Mouse (Mus musculus) lung, postnatal 0 days (tissue): Measurements from ENCODE around the gene Vipr1. TPM values are rescaled to one million over a fixed set of nuclear protein-coding genes. Genes with fewer than 3 reads are reported as not detected.
A peak's percentile ranks its signal among the peaks of the same experiment; 100 is the strongest.

ENCODE experiments used
- ATAC-seq: fragments of 200-750 bp; cut with Nextera tagmentation; 2 replicates; pipeline ENCODE4 v1.8.0; 2017; ENCODE audit warnings: moderate library complexity
- DNase-seq: peaks from one replicate; pipeline ENCODE4 v3.0.0-alpha.2; 2016; ENCODE audit warnings: low spot score
- H3K27ac ChIP-seq: fragments of 300-500 bp; sonication (generic); 2 replicates; pipeline ENCODE4 v1.5.1; 2014; ENCODE audit warnings: antibody characterized with exemption, mild to moderate bottlenecking, low read length, mixed read lengths
- H3K27me3 ChIP-seq: fragments of 300-500 bp; sonication (generic); replicated peaks from 2 replicates; pipeline ENCODE4 v1.6.1; 2014; ENCODE audit warnings: low read length, mixed read lengths; ENCODE audit not compliant: insufficient read depth
- H3K36me3 ChIP-seq: fragments of 300-500 bp; sonication (generic); 2 replicates; pipeline ENCODE4 v1.6.1; 2014; ENCODE audit warnings: low read length, mixed read lengths; ENCODE audit not compliant: insufficient read depth
- H3K4me1 ChIP-seq: fragments of 300-500 bp; sonication (generic); 2 replicates; pipeline ENCODE4 v1.6.1; 2014; ENCODE audit warnings: antibody characterized with exemption, low read depth, low read length, mixed read lengths; ENCODE audit not compliant: insufficient read depth
- H3K4me2 ChIP-seq: fragments of 300-500 bp; sonication (generic); replicated peaks from 2 replicates; pipeline ENCODE4 v1.6.1; 2014; ENCODE audit warnings: low read depth, mild to moderate bottlenecking, low read length, moderate library complexity, mixed read lengths
- H3K4me3 ChIP-seq: fragments of 300-500 bp; sonication (generic); 2 replicates; pipeline ENCODE4 v1.5.1; 2014; ENCODE audit warnings: low read depth, low read length
- H3K9ac ChIP-seq: fragments of 300-500 bp; sonication (generic); replicated peaks from 2 replicates; pipeline ENCODE4 v1.6.1; 2014; ENCODE audit warnings: low read depth, mild to moderate bottlenecking
- H3K9me3 ChIP-seq: fragments of 300-500 bp; sonication (generic); 2 replicates; pipeline ENCODE4 v1.6.1; 2016; ENCODE audit warnings: low read length, mixed read lengths
- CTCF ChIP-seq: IDR thresholded peaks from 2 replicates; pipeline ENCODE4 v1.5.1; 2016; ENCODE audit warnings: antibody characterized with exemption, mild to moderate bottlenecking
- EP300 ChIP-seq: IDR thresholded peaks from 2 replicates; pipeline ENCODE4 v1.6.1; 2016; ENCODE audit warnings: antibody characterized with exemption, mild to moderate bottlenecking, control low read depth
- WGBS: fragments of 180-500 bp; shearing (Covaris S2); extraction: QIAGEN DNeasy Blood & Tissue Kit; methylation state at CpG from one replicate; pipeline ENCODE4 v1.1.7; 2014; 5-methylcytosine and 5-hydroxymethylcytosine counted together
- polyA plus RNA-seq: library from polyadenylated mRNA; unstranded; fragments of >200 nt; fragmentation: Nextera tagmentation; extraction: Ambion mirVana; gene quantifications from 2 replicates; pipeline ENCODE4 v1.2.1, GENCODE M21; 2015

Gene Vipr1
- polyA plus RNA-seq, 1 experiment from 2014 or later, result 0.20 TPM

DNA sequence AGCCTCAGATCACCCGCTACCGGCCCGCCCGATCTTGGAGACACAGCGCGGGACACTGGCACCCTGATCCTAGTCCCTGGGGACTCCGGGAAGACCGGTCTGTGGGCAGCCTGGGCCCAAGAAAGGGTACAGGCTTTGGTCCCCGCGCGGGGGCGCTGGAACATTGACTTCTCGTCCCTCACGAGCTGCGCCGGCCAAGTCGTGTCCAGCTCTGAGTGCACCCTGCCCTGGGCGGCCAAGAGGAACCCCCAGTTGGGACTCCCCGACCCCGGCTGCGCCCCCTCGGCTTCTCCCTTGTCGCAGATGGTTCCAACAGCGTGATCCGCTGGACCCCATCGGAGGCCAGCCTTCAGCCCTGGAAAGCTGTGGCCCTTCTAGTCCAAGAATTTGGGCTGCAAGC is 515 bp upstream of the Vipr1 start, which contains the start of gene Lyzl4:
Lyzl4 (minus strand) TSS at position 96 of the 400 bp plus-strand sequence.
- Histone ChIP-seq H3K9ac (no peak within 1 kb of the TSS; the same call in 1 of the 2 replicates), H3K36me3 (no peaks in the 10 kb centered on the region), H3K4me1 (peaks cover 10% of the 10 kb centered on the region; the same call in 1 of the 2 replicates), H3K4me2 (peak within 1 kb of the TSS; percentile 78), H3K9me3 (no peaks in the 10 kb centered on the region), H3K27me3 (peaks cover 27% of the 10 kb centered on the region), H3K27ac (no peak within 1 kb of the TSS), H3K4me3 (peak within 1 kb of the TSS; percentile 41)
- TF ChIP-seq EP300 (no peak), CTCF (peak; percentile 74)
- 0% methylated on average over 20 of the region's 26 CpGs for WGBS
- ATAC-seq (peak; percentile 88), DNase-seq (peak; percentile 86)

DNA sequence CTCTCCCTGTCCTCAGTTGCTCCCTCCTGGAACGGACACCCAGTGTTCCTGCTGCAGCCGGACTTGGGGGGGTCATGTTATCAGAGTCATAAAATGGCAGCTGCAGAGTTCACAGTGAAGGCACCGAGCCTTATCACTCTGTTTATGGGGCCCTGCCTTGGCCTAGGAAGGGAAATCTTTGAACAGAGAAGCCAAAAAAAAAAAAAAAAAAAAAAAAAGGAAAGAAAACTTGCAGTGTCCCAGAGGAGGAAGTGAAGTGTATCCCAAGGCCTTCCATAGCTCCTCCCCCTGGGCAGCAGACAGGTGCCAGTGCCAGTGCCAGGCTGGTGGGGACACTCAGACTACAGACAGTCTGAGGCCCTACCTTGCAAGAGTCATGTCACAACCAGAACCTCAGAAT is 2.3 kb downstream of the Vipr1 start:
- Histone ChIP-seq H3K27ac (no peak overlapping the region), H3K4me3 (no peak overlapping the region), H3K9me3 (no peaks in the 10 kb centered on the region), H3K4me1 (peaks cover 10% of the 10 kb centered on the region; the same call in 1 of the 2 replicates), H3K4me2 (no peak overlapping the region), H3K9ac (no peak overlapping the region), H3K36me3 (no peaks in the 10 kb centered on the region), H3K27me3 (peaks cover 27% of the 10 kb centered on the region)
- no peak for DNase-seq
- no peak for TF ChIP-seq EP300
- ATAC-seq, result no peak
- 55% methylated on average over 3 of the region's 3 CpGs for WGBS

DNA sequence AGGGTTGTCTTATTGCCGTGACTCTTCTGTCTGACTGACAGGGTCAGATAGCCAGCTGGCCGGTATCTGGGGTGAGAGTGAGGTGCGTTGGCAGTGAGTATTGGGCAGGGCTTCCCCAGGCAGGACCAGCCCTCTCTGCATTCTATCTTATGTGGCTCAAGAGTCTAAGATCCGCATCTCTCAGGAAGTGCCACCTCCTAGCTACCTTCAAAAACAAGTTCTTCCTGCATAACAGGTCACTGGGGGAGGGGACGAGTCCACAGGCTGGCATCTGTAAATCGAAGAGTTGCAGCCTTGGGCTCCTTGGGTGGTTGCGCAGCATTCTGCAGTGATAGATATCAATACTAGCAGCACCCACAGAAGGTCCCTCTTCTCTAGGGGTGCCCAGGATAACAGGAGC is 4.5 kb downstream of the Vipr1 start:
- Histone ChIP-seq H3K4me1 (peaks cover 3% of the 10 kb centered on the region; the same call in 1 of the 2 replicates), H3K4me2 (no peak overlapping the region), H3K4me3 (no peak overlapping the region), H3K36me3 (no peaks in the 10 kb centered on the region), H3K27me3 (peaks cover 18% of the 10 kb centered on the region), H3K9ac (no peak overlapping the region), H3K27ac (no peak overlapping the region), H3K9me3 (no peaks in the 10 kb centered on the region)
- ATAC-seq (no peak), DNase-seq (no peak)
- WGBS, result 46% methylated on average over 7 of the region's 7 CpGs
- TF ChIP-seq EP300 (no peak), CTCF (no peak)

DNA sequence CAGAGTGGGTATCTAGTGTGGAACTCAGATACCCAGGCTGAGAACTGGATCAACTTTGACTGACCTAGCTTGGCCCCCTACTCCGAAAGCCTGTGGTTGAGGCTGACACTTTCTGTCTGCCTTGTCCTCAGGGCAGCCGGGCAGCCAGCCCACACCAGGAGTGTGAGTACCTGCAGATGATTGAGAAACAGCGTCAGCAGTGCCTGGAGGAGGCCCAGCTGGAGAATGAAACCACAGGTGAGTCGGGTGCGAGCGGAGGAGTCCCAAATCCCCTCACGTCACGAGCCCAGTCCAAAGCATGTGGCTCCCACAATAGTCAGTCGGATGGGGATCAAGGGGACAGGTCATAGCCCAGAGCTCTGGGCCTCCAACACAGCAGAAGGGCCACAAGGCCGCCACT is 11.2 kb downstream of the Vipr1 start:
- H3K36me3 ChIP-seq, result no peaks in the 10 kb centered on the region
- H3K4me1 ChIP-seq, result no peaks in the 10 kb centered on the region
- 82% methylated on average over 10 of the region's 10 CpGs for WGBS
- no peak for DNase-seq
- no peak overlapping the region for H3K4me3 ChIP-seq
- H3K9me3 ChIP-seq, result no peaks in the 10 kb centered on the region
- no peaks in the 10 kb centered on the region for H3K27me3 ChIP-seq
- TF ChIP-seq CTCF, result no peak
- no peak for TF ChIP-seq EP300
- H3K4me2 ChIP-seq, result no peak overlapping the region
- no peak overlapping the region for H3K27ac ChIP-seq
- no peak overlapping the region for H3K9ac ChIP-seq
- no peak for ATAC-seq

DNA sequence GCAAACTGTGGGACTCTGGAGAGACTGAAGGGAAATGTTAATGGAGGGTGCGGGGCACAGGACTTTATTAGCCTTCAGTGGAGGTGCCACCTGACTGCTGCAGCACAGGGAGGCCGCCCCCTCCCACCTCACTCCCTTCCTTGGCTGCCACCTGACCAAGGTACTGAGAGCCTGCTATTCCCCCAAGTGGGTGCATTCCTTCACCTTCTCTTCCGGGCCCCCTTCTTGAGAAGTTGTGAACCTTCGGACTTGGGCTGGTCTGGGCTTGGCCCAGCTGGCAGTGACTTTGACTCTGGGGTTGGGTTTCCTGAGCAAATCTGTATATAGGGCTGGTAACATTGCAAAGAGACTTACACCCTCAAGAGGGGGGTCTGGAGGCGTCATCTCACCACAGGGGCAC is 13.8 kb downstream of the Vipr1 start:
- no peak overlapping the region for H3K9ac ChIP-seq

DNA sequence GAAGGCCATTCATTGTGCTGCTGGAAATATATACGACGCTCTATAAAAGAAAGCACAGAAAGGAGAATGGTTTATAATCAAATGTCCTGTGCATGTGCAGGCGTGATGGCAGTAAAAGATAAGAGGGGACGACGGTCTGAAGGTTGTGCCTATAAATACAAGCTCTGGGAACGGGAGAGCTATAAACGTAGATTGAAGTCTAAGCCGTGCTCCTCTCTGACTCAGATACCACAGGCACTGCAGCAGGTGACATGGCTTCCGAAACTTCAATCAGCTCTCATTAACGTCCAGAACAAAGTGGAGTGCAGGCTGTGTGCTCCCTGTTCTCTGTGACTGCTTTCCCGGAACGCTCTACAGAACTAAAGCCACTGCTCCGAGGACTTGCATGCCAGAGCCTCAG is 14.6 kb downstream of the Vipr1 start:
- no peak overlapping the region for H3K4me2 ChIP-seq
- DNase-seq, result no peak
- 43% methylated on average over 13 of the region's 13 CpGs for WGBS
- ATAC-seq, result no peak
- H3K4me3 ChIP-seq, result no peak overlapping the region
- H3K9ac ChIP-seq, result no peak overlapping the region
- no peak for TF ChIP-seq CTCF
- no peak for TF ChIP-seq EP300
- H3K27me3 ChIP-seq, result no peaks in the 10 kb centered on the region
- H3K27ac ChIP-seq, result no peak overlapping the region
- H3K36me3 ChIP-seq, result no peaks in the 10 kb centered on the region
- H3K4me1 ChIP-seq, result no peaks in the 10 kb centered on the region
- H3K9me3 ChIP-seq, result no peaks in the 10 kb centered on the region

More for the DNA sequence above, 13.8 kb downstream of the Vipr1 start:
- no peak overlapping the region for H3K4me2 ChIP-seq
- 84% methylated on average over 5 of the region's 5 CpGs for WGBS
- H3K27ac ChIP-seq, result no peak overlapping the region
- DNase-seq (no peak), ATAC-seq (no peak)
- no peak for TF ChIP-seq CTCF
- no peak for TF ChIP-seq EP300
- no peaks in the 10 kb centered on the region for H3K27me3 ChIP-seq
- no peaks in the 10 kb centered on the region for H3K9me3 ChIP-seq
- no peaks in the 10 kb centered on the region for H3K36me3 ChIP-seq
- no peak overlapping the region for H3K4me3 ChIP-seq
- no peaks in the 10 kb centered on the region for H3K4me1 ChIP-seq

DNA sequence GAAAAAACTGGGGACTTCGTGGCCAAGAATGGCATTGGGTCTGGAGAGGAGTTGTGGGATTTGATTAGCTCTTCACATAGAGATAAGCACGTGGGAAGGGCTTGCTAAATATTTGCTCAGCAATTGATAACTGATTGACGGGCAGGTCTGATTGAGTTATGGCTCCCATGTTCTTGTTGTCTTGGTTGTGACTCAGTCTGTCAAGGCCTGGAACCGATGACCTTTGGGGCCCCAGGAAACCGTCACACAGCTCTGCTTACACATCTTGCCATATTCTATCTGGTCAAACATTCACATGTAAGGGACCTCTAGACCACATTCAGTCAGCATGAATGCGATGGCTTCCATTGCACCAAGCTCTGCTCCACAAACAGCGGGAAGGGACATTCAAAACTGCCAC is 15.7 kb downstream of the Vipr1 start:
- no peak for ATAC-seq
- H3K27me3 ChIP-seq, result no peaks in the 10 kb centered on the region
- WGBS, result 54% methylated on average over 7 of the region's 7 CpGs

More for the DNA sequence above, 15.7 kb downstream of the Vipr1 start:
- Histone ChIP-seq H3K9ac (no peak overlapping the region), H3K4me1 (no peaks in the 10 kb centered on the region), H3K36me3 (no peaks in the 10 kb centered on the region), H3K9me3 (no peaks in the 10 kb centered on the region), H3K27ac (no peak overlapping the region), H3K4me3 (no peak overlapping the region), H3K4me2 (no peak overlapping the region)
- TF ChIP-seq CTCF, result no peak
- TF ChIP-seq EP300, result no peak
- DNase-seq, result no peak
